Mouse (Mus musculus) liver, postnatal 0 days (tissue): Measurements from ENCODE around the gene Dbndd2. TPM values are rescaled to one million over a fixed set of nuclear protein-coding genes. Genes with fewer than 3 reads are reported as not detected.

Experiments used
- ATAC-seq: fragments of 200-750 bp; cut with Nextera tagmentation; 2 replicates; pipeline ENCODE4 v1.8.0; 2017; ENCODE audit warnings: mild to moderate bottlenecking, moderate library complexity
- DNase-seq: peaks from one replicate; pipeline ENCODE4 v3.0.0-alpha.2; 2016
- H3K27ac ChIP-seq: fragments of 300-500 bp; sonication (generic); 2 replicates; pipeline ENCODE4 v1.5.1; 2014; ENCODE audit warnings: antibody characterized with exemption, moderate library complexity, mild to moderate bottlenecking, low read depth
- H3K27me3 ChIP-seq: fragments of 300-500 bp; sonication (generic); 2 replicates; pipeline ENCODE4 v1.6.1; 2014; ENCODE audit warnings: low read length, control low read depth, mixed read lengths; ENCODE audit not compliant: insufficient read depth
- H3K36me3 ChIP-seq: fragments of 300-500 bp; sonication (generic); replicated peaks from 2 replicates; pipeline ENCODE4 v1.6.1; 2014; ENCODE audit warnings: mild to moderate bottlenecking, control low read depth, low read length, moderate library complexity, mixed read lengths; ENCODE audit not compliant: insufficient read depth
- H3K4me1 ChIP-seq: fragments of 300-500 bp; sonication (generic); 2 replicates; pipeline ENCODE4 v1.6.1; 2014; ENCODE audit warnings: antibody characterized with exemption, mild to moderate bottlenecking, control low read depth; ENCODE audit not compliant: insufficient read depth
- H3K4me2 ChIP-seq: fragments of 300-500 bp; sonication (generic); 2 replicates; pipeline ENCODE4 v1.6.1; 2014; ENCODE audit warnings: low read depth, mild to moderate bottlenecking, low read length, moderate library complexity, mixed read lengths
- H3K4me3 ChIP-seq: fragments of 300-500 bp; sonication (generic); 2 replicates; pipeline ENCODE4 v1.5.1; 2014; ENCODE audit warnings: low read depth, low read length
- H3K9ac ChIP-seq: fragments of 300-500 bp; sonication (generic); replicated peaks from 2 replicates; pipeline ENCODE4 v1.6.1; 2014; ENCODE audit warnings: mild to moderate bottlenecking, moderate library complexity
- H3K9me3 ChIP-seq: fragments of 300-500 bp; sonication (generic); 2 replicates; pipeline ENCODE4 v1.6.1; 2016; ENCODE audit warnings: mild to moderate bottlenecking, control low read depth, low read length, mixed read lengths
- CTCF ChIP-seq: sonication (generic); IDR thresholded peaks from 2 replicates; pipeline ENCODE4 v1.5.1; 2016; ENCODE audit warnings: antibody characterized with exemption, low read depth
- EP300 ChIP-seq: IDR thresholded peaks from 2 replicates; pipeline ENCODE4 v1.6.1; 2016; ENCODE audit warnings: antibody characterized with exemption, low read depth, mild to moderate bottlenecking
- WGBS: fragments of 180-500 bp; shearing (Covaris S2); extraction: QIAGEN DNeasy Blood & Tissue Kit; methylation state at CpG from one replicate; pipeline ENCODE4 v1.1.7; 2014; ENCODE audit not compliant: insufficient replicate concordance; 5-methylcytosine and 5-hydroxymethylcytosine counted together
- polyA plus RNA-seq: library from polyadenylated mRNA; unstranded; fragments of >200 nt; fragmentation: Nextera tagmentation; extraction: Ambion mirVana; gene quantifications from 2 replicates; pipeline ENCODE4 v1.2.1, GENCODE M21; 2015

The Dbndd2 gene
- 2.7 TPM in 2 replicates for polyA plus RNA-seq

- no peak for DNase-seq
- peaks cover 16% of the 10 kb centered on the region for H3K27me3 ChIP-seq
- 5% methylated on average over 23 of the region's 26 CpGs for WGBS
- H3K27ac ChIP-seq, result no peak within 1 kb of the TSS
- H3K4me3 ChIP-seq, result peak within 1 kb of the TSS; percentile 56
- TF ChIP-seq CTCF, result no peak
- TF ChIP-seq EP300, result no peak
- H3K4me2 ChIP-seq, result peak within 1 kb of the TSS; percentile 83
- H3K9me3 ChIP-seq, result no peaks in the 10 kb centered on the region
- peak within 1 kb of the TSS; percentile 57 for H3K9ac ChIP-seq
- H3K36me3 ChIP-seq, result 0 out of 2 replicates have a peak, but pooled peaks cover 5% of the 10 kb centered on the region
- peak; percentile 45; the same call in 1 of the 2 replicates for ATAC-seq
- H3K4me1 ChIP-seq, result peaks cover 7% of the 10 kb centered on the region; the same call in 1 of the 2 replicates
These were observed at the start of gene Dbndd2 for GRCm38 (mm10) chr2:164485681-164486257. Gene Dbndd2 (plus strand): TSS chr2:164486106.

GRCm38 (mm10) chr2:164436215-164436913 is 49.5 kb upstream of the Dbndd2 start:
- Histone ChIP-seq H3K4me3 (peak overlapping the region; percentile 20; the same call in 1 of the 2 replicates), H3K9ac (peak overlapping the region; percentile 46), H3K36me3 (peaks cover 2% of the 10 kb centered on the region), H3K9me3 (no peaks in the 10 kb centered on the region), H3K4me1 (peaks cover 28% of the 10 kb centered on the region), H3K27me3 (no peaks in the 10 kb centered on the region), H3K4me2 (peak overlapping the region; percentile 63), H3K27ac (peak overlapping the region; percentile 50)
- no peak for ATAC-seq
- 20% methylated on average over 8 of the region's 8 CpGs for WGBS
- no peak for TF ChIP-seq EP300
- DNase-seq, result no peak

DNA sequence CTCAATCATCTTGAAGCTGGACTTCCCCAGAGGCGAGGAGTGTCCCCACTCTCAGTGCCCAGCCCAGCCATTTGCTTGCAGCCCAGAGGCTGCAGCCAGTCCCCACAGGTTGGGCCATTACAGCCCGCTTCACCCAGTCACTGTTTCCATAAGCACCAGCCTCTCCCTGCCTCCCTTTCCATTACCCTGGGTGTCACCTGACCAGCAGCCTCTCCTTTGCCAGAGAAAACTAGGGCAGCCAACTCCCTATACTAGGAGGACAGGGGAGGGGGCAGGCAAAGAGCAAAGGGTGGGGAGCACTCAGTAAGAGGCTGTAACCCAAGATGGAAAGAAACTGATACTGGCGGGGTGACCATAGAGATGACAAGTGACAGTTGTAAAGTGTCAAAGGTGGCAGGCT is 48.9 kb upstream of the Dbndd2 start:
- Histone ChIP-seq H3K9ac (peak overlapping the region; percentile 46), H3K9me3 (no peaks in the 10 kb centered on the region), H3K27ac (peak overlapping the region; percentile 50), H3K4me2 (peak overlapping the region; percentile 63), H3K27me3 (0 out of 2 replicates have a peak, but pooled peaks cover under 1% of the 10 kb centered on the region), H3K36me3 (peaks cover 2% of the 10 kb centered on the region), H3K4me1 (peaks cover 25% of the 10 kb centered on the region), H3K4me3 (peak overlapping the region; percentile 36; the same call in 1 of the 2 replicates)
- TF ChIP-seq EP300, result no peak
- TF ChIP-seq CTCF, result no peak
- WGBS, result 37% methylated on average over 3 of the region's 3 CpGs
- DNase-seq (no peak), ATAC-seq (peak; percentile 19)

DNA sequence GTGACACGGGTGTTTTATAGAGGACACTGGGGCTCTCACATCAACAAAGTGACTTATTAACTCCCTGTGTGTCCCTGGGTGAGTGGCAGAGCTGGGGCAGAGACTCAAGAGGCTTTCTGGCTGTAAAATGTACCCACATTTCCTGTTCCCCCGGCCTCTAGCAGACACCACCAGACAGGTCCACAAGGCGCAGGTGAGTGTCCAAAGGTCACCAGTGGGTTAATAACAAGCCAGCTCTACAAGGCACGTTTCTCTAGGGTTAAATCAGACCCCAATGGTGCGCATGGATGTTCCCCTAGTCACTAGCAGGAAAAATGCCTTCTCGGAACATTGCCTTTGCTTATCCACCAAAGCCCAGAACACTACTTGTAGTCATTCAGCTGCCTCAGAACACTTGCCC is 48.2 kb upstream of the Dbndd2 start:
- TF ChIP-seq EP300, result no peak
- no peak for TF ChIP-seq CTCF
- DNase-seq (no peak), ATAC-seq (no peak)
- Histone ChIP-seq H3K4me2 (peak overlapping the region; percentile 63), H3K36me3 (peaks cover 2% of the 10 kb centered on the region), H3K4me1 (peaks cover 25% of the 10 kb centered on the region), H3K9me3 (no peaks in the 10 kb centered on the region), H3K27ac (peak overlapping the region; percentile 50), H3K27me3 (0 out of 2 replicates have a peak, but pooled peaks cover 6% of the 10 kb centered on the region), H3K9ac (no peak overlapping the region), H3K4me3 (peak overlapping the region; percentile 36)
- WGBS, result 43% methylated on average over 6 of the region's 6 CpGs

DNA sequence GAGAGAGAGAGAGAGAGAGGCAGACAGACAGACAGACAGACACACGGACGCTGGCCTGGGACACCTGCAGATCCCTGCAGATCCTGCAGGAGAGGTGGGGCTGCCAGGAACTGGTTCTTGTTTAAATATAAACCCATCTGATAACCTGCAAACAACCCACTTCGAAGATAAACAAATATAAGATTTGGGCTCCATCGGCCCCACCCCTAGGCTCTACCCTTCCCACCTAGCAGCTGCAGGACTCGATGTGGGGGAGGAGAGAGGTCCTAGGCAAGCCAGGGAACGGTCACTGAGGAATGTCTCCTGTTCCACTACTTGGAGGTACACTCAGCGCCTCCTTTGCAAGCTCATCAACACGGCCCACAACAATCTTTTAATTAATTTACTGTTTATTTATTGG is 47.6 kb upstream of the Dbndd2 start:
- peak overlapping the region; percentile 36 for H3K4me3 ChIP-seq
- no peaks in the 10 kb centered on the region for H3K9me3 ChIP-seq
- no peak for DNase-seq
- WGBS, result 42% methylated on average over 8 of the region's 8 CpGs
- H3K9ac ChIP-seq, result no peak overlapping the region; the same call in 1 of the 2 replicates
- H3K4me2 ChIP-seq, result peak overlapping the region; percentile 63
- H3K27me3 ChIP-seq, result 0 out of 2 replicates have a peak, but pooled peaks cover 6% of the 10 kb centered on the region
- peaks cover 22% of the 10 kb centered on the region for H3K4me1 ChIP-seq
- ATAC-seq, result no peak
- H3K27ac ChIP-seq, result 0 out of 2 replicates have a peak overlapping the region, but pooled peaks have one; percentile 50
- H3K36me3 ChIP-seq, result peaks cover 2% of the 10 kb centered on the region
- TF ChIP-seq EP300, result no peak
- TF ChIP-seq CTCF, result no peak

DNA sequence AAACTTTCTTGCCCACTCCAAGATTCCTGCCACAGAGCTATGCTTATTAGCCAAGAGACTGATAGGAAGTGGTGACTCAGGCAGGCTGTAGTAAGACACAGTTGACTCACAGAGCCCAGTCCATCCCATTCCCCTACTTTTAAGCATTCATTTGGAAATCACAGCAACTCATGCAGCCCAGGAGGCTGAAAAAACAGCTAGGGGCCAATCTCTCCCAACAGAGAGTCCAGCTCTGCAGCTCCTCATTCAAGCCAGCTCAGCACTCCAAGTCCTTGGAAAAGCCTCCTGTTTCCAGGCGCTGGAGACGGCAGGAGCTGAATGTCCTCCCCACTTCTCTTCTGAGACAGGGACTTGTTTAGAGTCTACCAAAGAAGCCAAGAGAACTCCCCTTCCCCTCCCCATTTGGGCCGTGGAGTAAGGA is 46.9 kb upstream of the Dbndd2 start:
- Histone ChIP-seq H3K9me3 (no peaks in the 10 kb centered on the region), H3K27ac (peak overlapping the region; percentile 44), H3K4me2 (peak overlapping the region; percentile 63), H3K27me3 (0 out of 2 replicates have a peak, but pooled peaks cover 6% of the 10 kb centered on the region), H3K9ac (peak overlapping the region; percentile 55), H3K36me3 (no peaks in the 10 kb centered on the region; the same call in none of the 2 replicates), H3K4me1 (peaks cover 18% of the 10 kb centered on the region), H3K4me3 (peak overlapping the region; percentile 36)
- no peak for ATAC-seq
- no peak for TF ChIP-seq EP300
- TF ChIP-seq CTCF, result no peak
- WGBS, result 52% methylated on average over 3 of the region's 3 CpGs
- DNase-seq, result no peak
